10 mouse cellular contexts compared by ENCODE assay signal in genomic region chr2:167267531-167268410, GRCm38 (mm10). TPM values are rescaled to one million over a fixed set of nuclear protein-coding genes. Genes with fewer than 3 reads are reported as not detected.
DNase-seq lines count a peak whose midpoint lies in the region; ATAC-seq and TF ChIP-seq lines count a peak whose summit lies in the region.
"Had no signal": no experiment of that assay in that cellular context is flagged by ENCODE, and none has a peak within 500 bp of the region (broad histone marks: within the 10 kb centered on the region; RNA-seq: fewer than 3 reads in every experiment).

No protein-coding gene starts in this region.

- no peaks in the 10 kb centered on the region for H3K9me3 ChIP-seq in liver, embryonic 12.5 days (replicated peaks)
- H3K9me3 ChIP-seq in midbrain, embryonic 10.5 days (replicated peaks), result no peaks in the 10 kb centered on the region

- intact Hi-C loops in gastrocnemius, postnatal 14 days (cut with DNase I; ENCODE audit: low total_unique reads), result no loop called here
- intact Hi-C loops in left cerebral cortex, postnatal 25 days (cut with DNase I), result no loop called here

- peak; percentile 5 to 36 for DNase-seq in adrenal gland, adult (ENCODE audit: inconsistent age in 2 of 2, low spot score in 1 of 2)
- no peak for DNase-seq in adrenal gland, postnatal 36 days
- peak; percentile 2 for DNase-seq in lung, adult 2 months
- no peak for DNase-seq in lung, postnatal 36 days
- peak; percentile 56 for DNase-seq in gastrocnemius, postnatal 14 days
- DNase-seq in left cerebral cortex, postnatal 25 days (ENCODE audit: low spot score in 2 of 2), result peak; percentile 23 to 58
- DNase-seq in midbrain, embryonic 10.5 days (ENCODE audit: low spot score), result no peak
- DNase-seq: kidney, postnatal 14 days; liver, postnatal 0 days had no signal

- H3K9ac ChIP-seq in liver, embryonic 12.5 days, result no peak overlapping the region
- H3K9ac ChIP-seq: liver, postnatal 0 days had no signal

- no peak overlapping the region for H3K4me3 ChIP-seq in lung, adult 2 months (replicated peaks; ENCODE audit: extremely low read depth, low read depth, low read length)
- H3K4me3 ChIP-seq in liver, embryonic 12.5 days, result no peak overlapping the region
- H3K4me3 ChIP-seq in midbrain, embryonic 10.5 days, result no peak overlapping the region

- TF ChIP-seq CTCF in lung, adult 2 months (IDR thresholded peaks at IDR 0.05; ENCODE audit: insufficient read depth, low read length), result no peak

- no peaks in the 10 kb centered on the region for H3K36me3 ChIP-seq in liver, embryonic 12.5 days
- H3K36me3 ChIP-seq in midbrain, embryonic 10.5 days, result no peaks in the 10 kb centered on the region

- no peak for ATAC-seq in liver, embryonic 12.5 days
- ATAC-seq: liver, postnatal 0 days had no signal

- H3K27me3 ChIP-seq in liver, embryonic 12.5 days (replicated peaks), result no peaks in the 10 kb centered on the region
- no peaks in the 10 kb centered on the region for H3K27me3 ChIP-seq in midbrain, embryonic 10.5 days (ENCODE audit: low read depth, poor library complexity, severe bottlenecking)

- H3K4me1 ChIP-seq in lung, adult 2 months (ENCODE audit: control insufficient read depth, insufficient read depth, low read length), result peaks cover 2% of the 10 kb centered on the region; the same call in 1 of the 2 replicates
- H3K4me1 ChIP-seq in liver, embryonic 12.5 days, result no peaks in the 10 kb centered on the region
- peaks cover 4% of the 10 kb centered on the region; the same call in 1 of the 2 replicates for H3K4me1 ChIP-seq in midbrain, embryonic 10.5 days

- TF ChIP-seq POLR2A in lung, adult 2 months (IDR thresholded peaks at IDR 0.05; ENCODE audit: borderline replicate concordance, extremely low read depth, low read depth, low read length), result no peak

- WGBS in lung, adult 2 months, result 64% methylated on average over 14 of the region's 14 CpGs
- 70% methylated on average over 14 of the region's 14 CpGs for WGBS in liver, embryonic 12.5 days (ENCODE audit: insufficient replicate concordance)
- 89% methylated on average over 14 of the region's 14 CpGs for whole genome bisulfite sequencing in midbrain, embryonic 10.5 days

- H3K4me2 ChIP-seq in liver, embryonic 12.5 days, result no peak overlapping the region

- H3K27ac ChIP-seq in liver, embryonic 12.5 days, result no peak overlapping the region
- no peak overlapping the region for H3K27ac ChIP-seq in midbrain, embryonic 10.5 days (replicated peaks)

RNA-seq across cellular contexts. Expression of gene Ptgis, which starts 27.4 kb away (rescaled TPM):
- 10 to 100 TPM; 24.7 to 31.7 TPM for total RNA-seq in adrenal gland, postnatal 36 days (2021)
- 105 and 162 TPM in 2 replicates for polyA plus RNA-seq in lung, adult 2 months (2012; rRNA removed)
- total RNA-seq in gastrocnemius, postnatal 14 days (2021), result 10 to 100 TPM in 1 of 2 experiments, 1 to 10 TPM in 1; 8.0 to 11.1 TPM
- 1 to 10 TPM; 1.6 to 2.7 TPM for total RNA-seq in left cerebral cortex, postnatal 25 days (2021)
- polyA plus RNA-seq in liver, embryonic 12.5 days (2016; fragmentation: Nextera tagmentation; extraction: Ambion mirVana), result 2.4 and 2.9 TPM in 2 replicates
- polyA plus RNA-seq in midbrain, embryonic 10.5 days (2016; fragmentation: Nextera tagmentation; extraction: Ambion mirVana), result 11.7 and 12.7 TPM in 2 replicates

Comparison
In these comparisons a context has a peak if more than half of its experiments do, and no peak if none do; other contexts are left out.
1. DNase-seq: peak in adrenal gland, adult (2 of 2), lung, adult 2 months (single experiment), gastrocnemius, postnatal 14 days (single experiment) and left cerebral cortex, postnatal 25 days (2 of 2); none in adrenal gland, postnatal 36 days (0 of 2), lung, postnatal 36 days (single experiment) and midbrain, embryonic 10.5 days (single experiment).